Mouse (Mus musculus) spleen, adult 12 weeks (tissue): ENCODE results near the gene Trim25.

ENCODE experiments used
- DNase-seq: peaks from one replicate; pipeline ENCODE4 v3.0.0; 2022; ENCODE audit warnings: low spot score

Gene Trim25

DNA sequence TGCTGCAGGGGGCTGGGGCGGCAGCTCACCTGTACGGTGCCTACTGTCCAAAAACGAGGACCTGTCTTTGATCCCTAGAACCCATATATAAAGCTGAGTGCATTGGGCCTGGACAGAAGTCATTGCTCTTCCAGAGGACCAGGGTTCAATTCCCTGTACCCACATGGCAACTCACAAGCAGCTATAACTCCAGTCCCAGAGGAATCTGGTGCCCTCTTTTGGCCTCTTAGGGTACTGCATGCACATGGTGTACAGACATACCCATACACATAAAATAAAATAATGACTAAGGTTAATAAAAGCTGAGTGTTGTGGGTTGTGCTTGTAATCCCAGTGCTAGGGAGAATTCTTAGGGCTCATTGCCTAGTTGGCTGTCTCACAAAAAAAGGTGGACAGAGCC lies 66.1 kb downstream of the Trim25 start:
- peak; percentile 35 for DNase-seq

DNA sequence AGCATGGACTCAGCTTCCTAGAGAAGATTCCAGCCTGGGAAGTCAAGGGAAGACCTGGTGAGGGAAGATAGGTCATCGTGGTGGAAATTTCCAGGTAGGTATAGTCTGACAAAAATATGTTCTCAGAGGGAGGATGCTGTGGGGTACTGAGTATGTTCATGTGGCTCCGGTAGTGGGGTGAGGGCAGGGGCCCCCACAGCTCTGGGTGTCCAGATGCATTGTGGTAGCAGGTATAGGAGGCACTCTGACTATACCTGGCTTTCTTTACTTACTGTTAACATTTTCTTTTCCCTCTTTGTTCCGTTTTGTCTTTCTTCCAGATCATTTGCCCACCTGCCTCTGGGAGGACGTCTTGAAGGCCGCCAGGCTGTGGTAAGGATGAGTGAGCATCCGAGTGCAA lies 67.0 kb downstream of the Trim25 start:
- no peak for DNase-seq

DNA sequence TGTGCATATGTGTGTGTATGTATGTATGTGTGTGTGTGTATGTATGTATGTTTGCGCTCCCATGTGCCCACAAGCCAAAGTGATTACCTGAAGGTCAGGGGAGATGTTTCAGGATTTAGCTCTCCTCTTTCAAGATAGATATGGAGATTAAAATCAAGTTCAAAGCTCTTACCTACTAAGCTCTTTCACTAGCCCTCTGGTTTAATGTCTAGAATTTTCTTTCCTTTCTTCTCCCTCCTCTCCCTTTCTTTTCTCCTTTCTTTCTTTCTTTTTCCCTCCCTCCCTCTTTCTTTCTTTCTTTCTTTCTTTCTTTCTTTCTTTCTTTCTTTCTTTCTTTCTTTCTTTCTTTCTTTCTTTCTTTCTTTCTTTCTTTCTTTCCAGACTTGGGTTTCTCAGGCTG lies 67.6 kb downstream of the Trim25 start, which contains the start of gene Dgke:
TSS of gene Dgke (minus strand) at position 101 of the 400 bp plus-strand sequence.
- DNase-seq: no peak

DNA sequence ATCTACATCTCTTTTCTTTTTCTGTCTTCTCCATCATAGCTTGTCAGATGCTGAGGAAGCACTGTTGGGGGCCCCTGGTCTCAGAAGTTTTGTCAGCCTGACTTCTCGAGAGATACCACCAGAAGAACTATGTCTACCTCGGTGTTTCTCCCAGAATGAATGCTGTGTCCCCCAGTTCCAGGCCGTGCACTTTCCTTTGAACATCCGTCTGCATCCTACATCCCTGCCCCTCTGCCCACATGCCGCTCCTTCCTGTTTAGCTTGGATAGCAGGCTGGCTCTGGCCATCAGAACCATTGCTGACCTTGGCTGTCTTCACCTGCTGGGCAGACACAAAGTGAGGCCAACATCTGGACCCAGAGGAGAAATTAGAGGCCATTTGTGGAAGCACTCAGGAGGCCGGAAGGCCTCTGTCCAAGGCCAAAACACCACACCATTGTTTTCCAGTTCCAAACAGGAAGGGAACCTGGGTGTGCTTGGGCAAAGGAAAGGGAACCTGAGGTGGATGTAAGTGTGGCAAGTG lies 68.2 kb downstream of the Trim25 start:
- DNase-seq: no peak

DNA sequence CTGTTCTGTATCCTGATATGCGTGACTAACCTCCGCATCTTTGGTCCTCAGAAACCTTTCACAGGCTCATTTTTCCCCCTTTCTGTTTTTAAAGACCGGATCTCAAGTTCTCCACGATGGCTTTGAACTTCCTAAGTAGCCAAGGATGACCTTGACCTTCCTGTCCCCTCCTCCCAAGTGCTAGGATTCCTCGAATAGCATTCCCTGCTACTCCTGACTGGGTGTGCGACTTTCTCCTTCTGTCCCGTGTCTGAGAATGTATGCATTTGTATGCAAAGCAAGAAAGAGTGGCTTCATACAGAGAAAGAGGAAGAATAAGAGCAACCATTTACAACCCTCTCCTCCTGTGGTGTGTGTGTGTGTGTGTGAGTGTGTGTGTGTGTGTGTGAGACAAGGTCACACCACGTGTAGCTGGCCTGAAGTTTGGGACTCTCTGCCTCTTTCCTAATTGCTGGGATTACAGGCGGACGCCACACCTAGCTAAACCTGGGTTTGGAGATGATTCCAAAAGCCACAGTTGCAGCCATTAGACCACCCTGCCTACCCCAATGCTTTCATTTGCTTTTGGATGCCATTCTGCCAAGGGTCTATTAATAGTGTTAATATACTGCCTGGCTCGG lies 68.8 kb downstream of the Trim25 start:
- DNase-seq: no peak

DNA sequence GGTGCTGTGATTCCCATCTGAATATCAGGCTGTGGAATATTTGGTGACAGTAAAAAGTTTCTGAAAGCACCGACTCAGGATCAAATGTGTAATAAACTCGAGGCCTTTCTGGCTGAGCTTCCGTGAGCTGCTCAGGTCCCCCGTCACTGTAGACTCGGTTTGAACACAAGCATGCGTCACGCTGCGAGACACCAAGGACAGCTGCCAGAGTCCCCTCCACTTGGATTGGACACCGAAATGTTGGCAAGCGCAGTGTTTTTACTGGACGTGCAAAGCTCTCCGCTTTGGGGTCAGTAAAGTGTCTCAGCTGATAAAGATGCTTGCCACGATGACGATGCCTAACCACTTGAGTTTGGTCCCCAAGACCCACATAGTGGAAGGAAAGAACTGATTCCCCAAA lies 69.5 kb downstream of the Trim25 start:
- DNase-seq: no peak

DNA sequence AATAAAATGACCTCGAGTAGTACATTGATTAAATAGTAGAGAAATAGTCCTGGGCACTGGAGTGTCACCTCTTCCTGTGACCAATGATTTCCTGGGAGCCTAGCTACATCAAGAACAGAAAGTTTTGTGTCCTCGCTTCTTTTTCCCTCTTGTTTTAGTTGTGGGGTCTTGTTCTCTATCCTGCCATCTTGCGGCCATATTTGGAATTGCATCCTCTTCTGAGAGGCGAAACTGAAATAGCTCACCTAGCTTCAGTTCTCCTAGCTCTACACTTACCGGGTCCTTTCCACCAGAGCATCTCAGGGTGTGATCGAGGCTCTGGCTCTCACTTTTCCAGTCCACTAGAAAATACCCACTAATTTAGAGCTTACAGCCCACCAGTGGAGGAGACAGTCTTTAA lies 70.1 kb downstream of the Trim25 start:
- peak; percentile 41 for DNase-seq
